Mouse (Mus musculus) lung, adult 2 months (tissue): ENCODE data around the gene Ano4.

ENCODE experiments used
- CTCF ChIP-seq: fragments of 200-500 bp; IDR thresholded peaks from 2 replicates; pipeline ENCODE4 v1.5.1; 2011; ENCODE audit warnings: mild to moderate bottlenecking, low read length, control low read depth; ENCODE audit not compliant: insufficient read depth
- POLR2A ChIP-seq: fragments of 200-500 bp; IDR thresholded peaks from 2 replicates; pipeline ENCODE4 v1.6.1; 2011; ENCODE audit warnings: low read depth, mild to moderate bottlenecking, control low read depth, low read length, borderline replicate concordance; ENCODE audit errors: extremely low read depth

- TF ChIP-seq CTCF: no peak
- TF ChIP-seq POLR2A: no peak
Observed at GRCm38 (mm10) chr10:89195068-89195467, 149.5 kb downstream of the Ano4 start.
